Mouse (Mus musculus): ENCODE measurements around the gene Rhot1. TPM values are rescaled to one million over a fixed set of nuclear protein-coding genes. Genes with fewer than 3 reads are reported as not detected.

Gene Rhot1
- 56.0 and 56.1 TPM in 2 replicates for polyA plus RNA-seq (2016; fragmentation: Nextera tagmentation; extraction: Ambion mirVana)

DNA sequence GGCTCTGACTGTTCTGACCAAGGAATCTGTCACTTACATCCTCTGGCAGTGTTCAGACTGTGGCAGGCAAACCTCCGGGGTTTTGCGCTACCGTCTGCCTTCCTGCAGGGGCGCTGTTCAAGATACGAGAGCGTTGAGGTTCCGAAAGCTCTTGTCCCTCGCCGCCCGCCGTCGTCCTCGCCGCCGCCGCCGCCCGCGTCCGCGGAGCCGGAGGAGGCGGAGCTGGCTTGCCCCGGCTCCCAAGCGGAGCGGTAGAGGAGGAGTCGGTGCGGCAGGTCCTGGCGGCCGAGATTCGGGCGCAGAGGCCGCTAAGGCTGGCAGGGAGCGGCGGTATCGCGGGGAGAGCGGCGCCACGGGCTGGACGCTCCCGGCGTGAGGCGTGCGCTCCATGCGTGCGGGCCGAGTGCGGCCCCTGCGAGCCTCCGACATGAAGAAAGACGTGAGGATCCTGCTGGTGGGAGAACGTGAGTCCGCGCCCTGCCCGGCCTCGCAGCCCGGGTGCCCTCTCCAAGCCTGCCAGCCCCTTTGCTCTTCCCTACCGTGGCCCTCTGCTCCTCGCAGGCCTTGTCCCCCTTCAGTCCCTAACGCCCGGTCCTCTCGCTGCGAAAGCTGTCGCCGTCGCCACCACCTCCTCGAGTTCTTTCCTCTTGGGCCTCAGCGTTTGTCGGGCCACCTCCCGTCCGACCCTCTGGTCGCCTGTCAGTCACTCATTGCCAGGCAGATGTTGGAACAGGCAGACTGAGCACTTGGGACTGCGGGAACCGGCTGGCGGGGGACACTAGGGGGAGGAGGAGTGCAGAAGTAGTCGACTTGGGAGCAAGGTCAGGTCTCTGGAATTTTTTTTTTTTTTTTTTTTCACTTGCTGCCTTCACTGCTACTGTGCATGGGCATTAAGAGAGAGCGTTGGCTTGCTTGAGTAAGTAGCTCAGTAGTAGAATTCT, at the start of gene Rhot1:
TSS of gene Rhot1 (plus strand) at position 160 of the 941 bp plus-strand sequence.
- DNase-seq (ENCODE audit: low spot score) = peak; percentile 96
- H3K4me1 ChIP-seq (replicated peaks) = peaks cover 9% of the 10 kb centered on the region
- WGBS = under 1% methylated on average over 78 of the region's 78 CpGs
- no peaks in the 10 kb centered on the region for H3K27me3 ChIP-seq (ENCODE audit: insufficient read depth, poor library complexity, severe bottlenecking)
- H3K4me3 ChIP-seq = peak within 1 kb of the TSS; percentile 84
- peak within 1 kb of the TSS; percentile 94 for H3K27ac ChIP-seq
- peaks cover 20% of the 10 kb centered on the region for H3K36me3 ChIP-seq
- H3K9me3 ChIP-seq = no peaks in the 10 kb centered on the region

DNA sequence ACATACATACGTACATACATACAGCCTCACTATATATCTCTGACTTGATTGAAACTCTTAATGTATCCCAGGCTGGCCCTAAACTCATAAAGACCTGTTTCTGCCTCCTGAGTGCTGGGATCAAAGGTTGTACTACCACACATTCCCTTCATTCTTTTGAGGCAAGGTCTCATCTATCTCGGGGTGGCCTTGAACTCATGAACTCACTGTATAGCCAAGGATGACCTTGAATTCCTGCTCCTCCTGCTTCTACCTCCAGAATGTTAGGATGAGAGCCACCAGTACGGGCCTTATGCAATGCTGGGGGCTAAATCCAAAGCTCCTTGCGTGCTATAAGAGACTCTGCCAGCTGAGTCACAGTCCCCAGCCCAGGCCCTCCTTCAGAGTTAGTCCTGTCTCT, 47.8 kb upstream of the Rhot1 start:
- H3K27me3 ChIP-seq (ENCODE audit: insufficient read depth, poor library complexity, severe bottlenecking) = peaks cover 21% of the 10 kb centered on the region
- no peak for DNase-seq (ENCODE audit: low spot score)
- H3K9me3 ChIP-seq = no peaks in the 10 kb centered on the region
- 85% methylated on average over 4 of the region's 4 CpGs for WGBS
- no peaks in the 10 kb centered on the region for H3K4me1 ChIP-seq (replicated peaks)
- no peak overlapping the region for H3K4me3 ChIP-seq
- no peaks in the 10 kb centered on the region for H3K36me3 ChIP-seq
- H3K27ac ChIP-seq = no peak overlapping the region

DNA sequence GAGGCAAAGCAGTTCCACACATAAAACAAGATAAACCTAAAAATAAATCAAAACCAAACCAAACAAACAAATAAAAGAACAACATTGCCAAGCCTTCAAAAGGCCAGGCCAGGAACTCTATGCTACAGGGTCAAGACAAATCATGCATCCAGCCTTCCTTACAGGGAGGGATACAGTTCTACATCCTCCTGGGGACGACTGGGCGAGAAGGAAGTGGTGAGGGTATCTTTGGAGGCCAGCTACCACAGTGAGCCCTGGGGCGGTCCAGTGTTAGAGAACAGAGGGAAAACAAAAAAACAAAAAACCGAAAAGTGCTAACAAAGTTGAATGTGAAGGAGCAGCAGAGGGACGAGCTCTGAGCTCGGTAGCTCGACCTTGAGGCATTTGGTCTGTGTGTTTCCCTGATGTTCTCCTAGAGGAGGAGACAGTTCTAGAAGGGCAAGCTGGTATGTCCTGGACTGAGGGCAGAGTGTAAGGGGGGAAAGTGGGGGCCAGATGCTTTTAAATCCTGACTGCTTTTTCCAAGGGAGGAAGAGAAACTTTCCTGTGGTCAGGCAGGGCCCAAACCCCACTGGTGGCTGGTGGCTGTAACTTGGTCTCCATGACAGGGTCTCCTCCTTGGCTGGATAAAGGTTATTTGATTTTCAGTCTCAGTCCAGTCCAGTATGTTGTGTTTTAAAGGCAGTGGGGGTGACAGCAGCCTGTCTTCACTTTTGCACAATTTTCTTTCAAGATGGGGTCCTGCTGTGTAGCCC, 45.3 kb upstream of the Rhot1 start:
- 73% methylated on average over 7 of the region's 7 CpGs for WGBS
- Histone ChIP-seq H3K4me3 (no peak overlapping the region), H3K27ac (no peak overlapping the region), H3K4me1 (replicated peaks) (no peaks in the 10 kb centered on the region), H3K36me3 (no peaks in the 10 kb centered on the region), H3K9me3 (no peaks in the 10 kb centered on the region), H3K27me3 (ENCODE audit: insufficient read depth, poor library complexity, severe bottlenecking) (peaks cover under 1% of the 10 kb centered on the region; the same call in 1 of the 2 replicates)
- DNase-seq (ENCODE audit: low spot score) = no peak

DNA sequence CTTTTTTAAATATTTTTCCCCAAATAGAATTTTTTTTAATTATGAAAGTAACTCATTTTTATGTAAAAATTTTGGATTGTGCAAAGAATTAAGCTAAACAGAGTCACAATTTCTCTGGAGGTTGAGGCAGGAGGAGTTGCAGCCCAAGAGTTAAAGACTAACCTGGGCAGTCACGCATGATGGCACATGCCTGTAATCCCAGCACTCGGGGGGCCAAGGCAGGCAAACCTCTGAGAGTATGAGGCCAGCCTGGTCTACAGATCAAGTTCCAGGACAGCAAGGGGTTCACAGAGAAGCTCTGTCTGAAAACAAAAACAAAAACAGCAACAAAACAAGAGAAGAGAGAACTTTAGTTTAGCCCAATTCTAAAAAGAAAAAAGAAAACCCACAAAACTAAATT, 44.6 kb upstream of the Rhot1 start:
- no peak overlapping the region for H3K27ac ChIP-seq
- H3K36me3 ChIP-seq = no peaks in the 10 kb centered on the region
- no peak for DNase-seq (ENCODE audit: low spot score)
- no peaks in the 10 kb centered on the region for H3K4me1 ChIP-seq (replicated peaks)
- H3K27me3 ChIP-seq (ENCODE audit: insufficient read depth, poor library complexity, severe bottlenecking) = no peaks in the 10 kb centered on the region
- no peaks in the 10 kb centered on the region for H3K9me3 ChIP-seq
- H3K4me3 ChIP-seq = no peak overlapping the region
- 47% methylated on average over 2 of the region's 2 CpGs for WGBS

DNA sequence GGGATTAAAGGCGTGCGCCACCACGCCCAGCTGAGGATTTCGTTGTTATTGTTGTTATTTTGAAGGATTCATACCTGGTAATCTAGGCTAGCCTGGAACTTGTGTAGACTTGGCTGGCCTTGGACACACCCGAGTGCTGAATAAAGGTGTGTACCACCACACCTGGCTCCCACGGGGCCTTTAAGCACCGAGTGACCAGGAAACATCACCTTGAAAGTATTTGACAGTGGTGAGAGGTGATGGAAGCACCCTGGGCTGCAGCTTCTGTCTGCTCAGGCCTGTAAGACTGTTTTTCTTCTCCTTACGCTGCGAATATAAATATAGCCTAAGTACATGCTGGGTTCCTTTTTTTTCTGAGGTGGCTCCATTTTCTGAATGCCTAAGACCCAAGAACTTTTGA, 40.7 kb upstream of the Rhot1 start:
- WGBS = 88% methylated on average over 9 of the region's 9 CpGs
- no peak for DNase-seq (ENCODE audit: low spot score)
- Histone ChIP-seq H3K9me3 (no peaks in the 10 kb centered on the region), H3K4me1 (replicated peaks) (no peaks in the 10 kb centered on the region), H3K4me3 (no peak overlapping the region), H3K36me3 (no peaks in the 10 kb centered on the region), H3K27ac (no peak overlapping the region), H3K27me3 (ENCODE audit: insufficient read depth, poor library complexity, severe bottlenecking) (no peaks in the 10 kb centered on the region)

DNA sequence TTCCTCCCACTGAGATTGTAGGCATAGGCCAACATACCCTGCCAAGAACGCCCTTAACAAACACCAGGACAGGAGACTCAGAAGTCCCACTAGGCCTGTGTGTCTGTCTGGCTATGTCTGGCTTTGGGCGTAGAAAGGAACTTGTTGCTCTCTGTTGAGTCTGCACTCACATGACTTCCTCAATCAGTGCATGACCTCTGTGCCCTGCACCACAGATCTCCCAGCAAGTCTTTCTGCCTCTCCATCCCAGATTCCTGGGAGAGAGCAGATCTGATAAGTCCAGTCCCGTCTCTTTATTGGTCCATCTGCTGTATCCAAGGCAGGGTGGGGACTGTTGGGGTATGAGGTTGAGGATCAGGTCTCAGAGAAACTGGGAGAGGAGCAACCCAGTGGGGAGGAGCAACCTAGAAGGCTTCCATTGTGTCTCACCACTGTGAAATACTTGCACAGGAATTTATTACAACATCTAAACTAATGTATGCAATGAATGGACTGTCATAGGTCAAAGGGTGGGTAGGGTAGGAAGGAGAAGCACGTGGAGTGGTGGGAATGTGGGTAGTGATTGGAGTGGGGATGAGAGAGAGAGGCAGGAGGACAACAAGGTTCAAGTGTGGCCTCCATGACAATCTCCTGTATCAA, 40.1 kb upstream of the Rhot1 start:
- no peak for DNase-seq (ENCODE audit: low spot score)
- Histone ChIP-seq H3K27ac (no peak overlapping the region), H3K4me3 (no peak overlapping the region), H3K9me3 (no peaks in the 10 kb centered on the region), H3K27me3 (ENCODE audit: insufficient read depth, poor library complexity, severe bottlenecking) (no peaks in the 10 kb centered on the region), H3K4me1 (replicated peaks) (no peaks in the 10 kb centered on the region), H3K36me3 (no peaks in the 10 kb centered on the region)
- 83% methylated on average over 4 of the region's 4 CpGs for WGBS

DNA sequence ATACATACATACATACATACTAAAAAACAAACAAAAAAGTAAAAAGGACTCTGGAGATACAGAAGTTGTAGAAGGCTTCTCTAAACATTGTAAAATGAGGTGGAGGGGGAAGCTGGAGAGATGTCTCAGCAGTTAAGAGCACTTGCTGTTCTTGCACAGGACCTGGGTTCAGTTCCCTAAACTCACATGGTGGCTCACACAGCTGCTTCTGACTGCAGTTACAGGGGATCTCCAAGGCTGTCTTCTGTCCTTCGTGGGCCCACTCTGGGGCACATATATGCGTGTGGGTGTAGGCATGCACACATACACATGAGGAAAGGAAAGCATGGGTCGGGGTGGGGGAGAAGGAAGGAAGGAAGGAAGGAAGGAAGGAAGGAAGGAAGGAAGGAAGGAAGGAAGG, 39.2 kb upstream of the Rhot1 start:
- Histone ChIP-seq H3K27ac (no peak overlapping the region), H3K9me3 (no peaks in the 10 kb centered on the region), H3K4me3 (no peak overlapping the region), H3K4me1 (replicated peaks) (no peaks in the 10 kb centered on the region), H3K36me3 (no peaks in the 10 kb centered on the region), H3K27me3 (ENCODE audit: insufficient read depth, poor library complexity, severe bottlenecking) (no peaks in the 10 kb centered on the region)
- WGBS = 92% methylated on average over 3 of the region's 3 CpGs
- DNase-seq (ENCODE audit: low spot score) = no peak

DNA sequence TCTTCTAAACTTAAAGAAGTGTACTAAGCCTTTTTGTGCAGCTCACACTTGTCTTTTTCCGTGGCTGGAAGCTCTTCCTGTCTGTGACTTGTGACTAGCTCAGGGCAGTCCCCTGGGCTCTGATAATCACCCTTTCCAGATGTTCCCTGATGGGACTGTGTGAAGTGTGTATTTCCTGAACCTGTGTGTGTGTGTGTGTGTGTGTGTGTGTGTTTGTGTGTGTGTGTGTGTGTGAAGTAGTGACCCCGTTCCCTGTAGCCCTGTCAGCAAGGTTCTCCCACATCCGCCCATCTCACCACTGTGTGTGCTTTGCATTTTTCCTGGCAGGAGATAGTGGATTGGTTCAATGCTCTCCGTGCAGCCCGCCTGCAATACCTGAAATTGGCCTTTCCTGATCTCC, 38.5 kb upstream of the Rhot1 start:
- H3K27me3 ChIP-seq (ENCODE audit: insufficient read depth, poor library complexity, severe bottlenecking) = no peaks in the 10 kb centered on the region
- H3K27ac ChIP-seq = no peak overlapping the region
- no peaks in the 10 kb centered on the region for H3K4me1 ChIP-seq (replicated peaks)
- no peaks in the 10 kb centered on the region for H3K36me3 ChIP-seq
- WGBS = 80% methylated on average over 5 of the region's 5 CpGs
- no peak for DNase-seq (ENCODE audit: low spot score)
- no peak overlapping the region for H3K4me3 ChIP-seq
- no peaks in the 10 kb centered on the region for H3K9me3 ChIP-seq

DNA sequence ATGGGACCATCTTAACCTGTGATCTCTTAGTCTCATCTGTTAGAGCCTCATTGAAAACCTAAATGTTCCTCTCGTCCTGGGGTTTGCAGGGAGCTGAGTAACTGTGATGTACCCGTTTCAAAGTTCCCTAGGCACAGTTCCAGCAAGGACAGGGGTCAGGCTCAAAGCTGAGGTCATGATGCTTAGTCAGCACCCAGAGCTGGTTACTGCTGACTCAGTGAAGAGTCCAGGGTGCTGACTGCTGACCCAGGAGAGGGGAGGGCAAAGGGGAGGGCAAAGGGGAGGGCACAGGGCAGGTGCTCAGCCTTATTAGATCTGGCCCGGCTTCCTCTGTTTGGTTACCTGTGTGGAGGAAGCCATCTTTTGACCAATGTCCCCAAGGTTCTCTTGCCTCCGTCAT, 36.9 kb upstream of the Rhot1 start:
- DNase-seq (ENCODE audit: low spot score) = no peak
- Histone ChIP-seq H3K9me3 (no peaks in the 10 kb centered on the region), H3K27ac (no peak overlapping the region), H3K4me1 (replicated peaks) (0 out of 2 replicates have a peak, but pooled peaks cover 3% of the 10 kb centered on the region), H3K36me3 (no peaks in the 10 kb centered on the region), H3K27me3 (ENCODE audit: insufficient read depth, poor library complexity, severe bottlenecking) (no peaks in the 10 kb centered on the region), H3K4me3 (no peak overlapping the region)
- 72% methylated on average over 4 of the region's 4 CpGs for WGBS

DNA sequence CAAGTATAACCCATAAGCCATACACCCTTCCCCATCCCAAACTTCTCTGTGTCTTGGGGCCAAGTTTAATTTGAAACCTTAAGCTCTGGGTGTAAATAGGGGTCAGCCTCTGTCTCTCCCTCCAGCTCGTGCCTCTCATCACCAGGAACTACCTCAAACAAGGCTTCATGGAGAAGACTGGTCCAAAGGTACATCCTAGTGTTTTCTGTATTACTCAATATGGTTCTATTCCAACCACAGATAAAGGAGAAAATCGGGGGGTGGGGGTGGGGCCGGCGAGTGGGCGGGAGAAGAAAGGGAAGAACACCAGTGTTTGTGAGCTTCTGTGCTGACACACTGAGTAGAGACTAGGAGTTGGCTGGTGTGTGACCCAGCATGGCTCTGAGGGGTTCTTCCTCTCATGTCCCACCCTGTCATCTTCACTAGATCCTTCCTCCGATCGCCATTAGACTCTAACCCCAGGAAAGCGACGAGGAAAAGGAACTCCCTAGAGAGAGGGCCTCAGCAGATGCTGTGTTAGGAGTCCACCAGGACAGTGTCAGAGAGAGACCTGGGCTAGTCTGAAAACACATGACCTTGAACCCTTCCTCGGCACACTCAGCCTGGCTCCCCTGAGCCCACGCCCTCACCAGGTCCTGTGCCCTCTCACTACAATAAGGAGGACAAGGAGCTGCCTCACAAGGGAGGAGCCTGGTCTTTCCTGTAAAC, 34.7 kb upstream of the Rhot1 start:
- Histone ChIP-seq H3K27ac (no peak overlapping the region), H3K4me1 (replicated peaks) (0 out of 2 replicates have a peak, but pooled peaks cover 3% of the 10 kb centered on the region)
- WGBS = 85% methylated on average over 11 of the region's 11 CpGs

DNA sequence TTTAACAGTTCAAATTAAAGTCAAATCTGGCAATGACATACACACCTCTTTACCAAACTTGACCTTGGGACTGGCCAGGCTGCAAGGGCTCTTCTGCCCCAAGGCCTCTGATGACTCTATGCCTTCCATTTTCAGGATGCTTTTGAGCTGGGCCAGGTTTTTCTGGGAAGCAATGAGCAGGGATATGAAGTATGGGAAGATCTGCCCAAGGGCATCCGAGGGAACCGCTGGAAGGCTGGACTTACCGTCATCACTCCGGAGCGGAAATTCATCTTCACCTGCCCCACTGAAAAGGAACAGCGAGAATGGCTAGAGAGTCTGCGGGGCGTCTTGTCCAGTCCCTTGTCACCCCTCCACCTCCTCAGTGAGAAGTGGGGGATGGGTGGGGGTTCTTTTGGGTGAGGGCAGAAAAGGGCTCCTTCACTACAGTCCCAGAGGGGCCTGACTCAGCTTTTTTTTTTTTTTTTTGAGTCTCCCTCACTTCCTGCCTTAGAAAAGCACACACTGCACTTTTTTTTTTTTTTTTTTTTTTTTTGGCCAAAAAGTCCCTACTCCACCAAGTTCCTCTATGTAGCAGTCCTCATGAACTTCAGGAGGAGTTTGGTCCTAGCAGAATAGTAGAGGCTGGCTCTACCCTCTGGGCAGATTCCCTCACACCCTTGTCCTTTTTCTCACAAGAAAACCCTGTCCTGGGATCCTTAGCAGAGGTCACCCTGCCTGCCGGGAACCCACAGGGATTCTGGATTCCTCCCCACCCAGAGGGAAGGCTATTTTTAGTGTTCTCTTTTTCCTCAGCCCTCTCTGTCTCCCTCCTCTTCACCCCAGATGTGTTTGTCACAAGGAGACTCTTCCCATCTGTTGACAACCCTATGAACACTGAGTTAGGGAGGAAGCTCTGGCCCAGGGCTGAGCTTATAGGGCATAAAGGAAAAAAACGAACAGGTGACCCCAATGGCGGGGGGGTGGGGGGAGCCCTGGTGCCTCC, 31.6 kb upstream of the Rhot1 start:
- Histone ChIP-seq H3K27ac (no peak overlapping the region), H3K4me1 (replicated peaks) (0 out of 2 replicates have a peak, but pooled peaks cover 3% of the 10 kb centered on the region), H3K36me3 (no peaks in the 10 kb centered on the region), H3K4me3 (no peak overlapping the region), H3K9me3 (no peaks in the 10 kb centered on the region), H3K27me3 (ENCODE audit: insufficient read depth, poor library complexity, severe bottlenecking) (no peaks in the 10 kb centered on the region)
- 77% methylated on average over 11 of the region's 11 CpGs for WGBS
- no peak for DNase-seq (ENCODE audit: low spot score)

More for the DNA sequence above, 34.7 kb upstream of the Rhot1 start:
- Histone ChIP-seq H3K36me3 (no peaks in the 10 kb centered on the region), H3K27me3 (ENCODE audit: insufficient read depth, poor library complexity, severe bottlenecking) (no peaks in the 10 kb centered on the region), H3K4me3 (no peak overlapping the region), H3K9me3 (no peaks in the 10 kb centered on the region)
- DNase-seq (ENCODE audit: low spot score) = no peak
